Mouse (Mus musculus): ENCODE measurements around the gene D430041D05Rik.

D430041D05Rik gene

GRCm38 (mm10) chr2:104398651-104399290 lies 12.0 kb downstream of the D430041D05Rik start:
- H3K36me3 ChIP-seq (ENCODE audit: insufficient read depth, low read length) = no peaks in the 10 kb centered on the region

GRCm38 (mm10) chr2:104395961-104396360 lies 14.9 kb downstream of the D430041D05Rik start:
- TF ChIP-seq POU5F1 (IDR thresholded peaks at IDR 0.05; ENCODE audit: borderline replicate concordance, low read length) = no peak
- TF ChIP-seq CTCF (conservative IDR thresholded peaks at IDR 0.05; ENCODE audit: low read length) = no peak
- TF ChIP-seq NANOG (IDR thresholded peaks at IDR 0.05; ENCODE audit: borderline replicate concordance, low read length) = no peak
- Histone ChIP-seq H3K4me1 (replicated peaks; ENCODE audit: low read depth, low read length) (peaks cover 15% of the 10 kb centered on the region), H3K9me3 (ENCODE audit: low read length) (peaks cover 2% of the 10 kb centered on the region; the same call in 1 of the 2 replicates), H3K4me3 (replicated peaks; ENCODE audit: low read length) (no peak overlapping the region), H3K36me3 (ENCODE audit: insufficient read depth, low read length) (no peaks in the 10 kb centered on the region), H3K27me3 (ENCODE audit: insufficient read depth, low read length) (no peaks in the 10 kb centered on the region)

More at GRCm38 (mm10) chr2:104398651-104399290, 12.0 kb downstream of the D430041D05Rik start:
- peaks cover 14% of the 10 kb centered on the region for H3K4me1 ChIP-seq (replicated peaks; ENCODE audit: low read depth, low read length)
- no peak for TF ChIP-seq POU5F1 (IDR thresholded peaks at IDR 0.05; ENCODE audit: borderline replicate concordance, low read length)
- TF ChIP-seq CTCF (conservative IDR thresholded peaks at IDR 0.05; ENCODE audit: low read length) = no peak
- TF ChIP-seq NANOG (IDR thresholded peaks at IDR 0.05; ENCODE audit: borderline replicate concordance, low read length) = no peak
- no peaks in the 10 kb centered on the region for H3K27me3 ChIP-seq (ENCODE audit: insufficient read depth, low read length)
- H3K4me3 ChIP-seq (replicated peaks; ENCODE audit: low read length) = no peak overlapping the region
- peaks cover 2% of the 10 kb centered on the region; the same call in 1 of the 2 replicates for H3K9me3 ChIP-seq (ENCODE audit: low read length)

- TF ChIP-seq CTCF (conservative IDR thresholded peaks at IDR 0.05; ENCODE audit: low read length) = no peak
- no peak for TF ChIP-seq NANOG (IDR thresholded peaks at IDR 0.05; ENCODE audit: borderline replicate concordance, low read length)
- no peak for TF ChIP-seq POU5F1 (IDR thresholded peaks at IDR 0.05; ENCODE audit: borderline replicate concordance, low read length)
- Histone ChIP-seq H3K9me3 (ENCODE audit: low read length) (peaks cover under 1% of the 10 kb centered on the region; the same call in 1 of the 2 replicates), H3K27me3 (ENCODE audit: insufficient read depth, low read length) (no peaks in the 10 kb centered on the region), H3K36me3 (ENCODE audit: insufficient read depth, low read length) (no peaks in the 10 kb centered on the region), H3K4me1 (replicated peaks; ENCODE audit: low read depth, low read length) (peaks cover 15% of the 10 kb centered on the region), H3K4me3 (replicated peaks; ENCODE audit: low read length) (no peak overlapping the region)
These were observed 16.0 kb downstream of the D430041D05Rik start for GRCm38 (mm10) chr2:104394769-104395168.

GRCm38 (mm10) chr2:104392700-104393312 lies 18.0 kb downstream of the D430041D05Rik start:
- no peaks in the 10 kb centered on the region for H3K9me3 ChIP-seq (ENCODE audit: low read length)
- no peaks in the 10 kb centered on the region for H3K36me3 ChIP-seq (ENCODE audit: insufficient read depth, low read length)
- peaks cover 23% of the 10 kb centered on the region for H3K4me1 ChIP-seq (replicated peaks; ENCODE audit: low read depth, low read length)
- H3K27me3 ChIP-seq (ENCODE audit: insufficient read depth, low read length) = no peaks in the 10 kb centered on the region
- TF ChIP-seq CTCF (conservative IDR thresholded peaks at IDR 0.05; ENCODE audit: low read length) = no peak
- no peak for TF ChIP-seq POU5F1 (IDR thresholded peaks at IDR 0.05; ENCODE audit: borderline replicate concordance, low read length)
- no peak for TF ChIP-seq NANOG (IDR thresholded peaks at IDR 0.05; ENCODE audit: borderline replicate concordance, low read length)
- no peak overlapping the region for H3K4me3 ChIP-seq (replicated peaks; ENCODE audit: low read length)

GRCm38 (mm10) chr2:104389231-104389630 lies 21.6 kb downstream of the D430041D05Rik start:
- Histone ChIP-seq H3K27me3 (ENCODE audit: insufficient read depth, low read length) (no peaks in the 10 kb centered on the region), H3K4me3 (replicated peaks; ENCODE audit: low read length) (no peak overlapping the region), H3K9me3 (ENCODE audit: low read length) (no peaks in the 10 kb centered on the region), H3K36me3 (ENCODE audit: insufficient read depth, low read length) (no peaks in the 10 kb centered on the region), H3K4me1 (replicated peaks; ENCODE audit: low read depth, low read length) (peaks cover 14% of the 10 kb centered on the region)
- no peak for TF ChIP-seq CTCF (conservative IDR thresholded peaks at IDR 0.05; ENCODE audit: low read length)
- TF ChIP-seq POU5F1 (IDR thresholded peaks at IDR 0.05; ENCODE audit: borderline replicate concordance, low read length) = no peak
- TF ChIP-seq NANOG (IDR thresholded peaks at IDR 0.05; ENCODE audit: borderline replicate concordance, low read length) = no peak

GRCm38 (mm10) chr2:104385941-104386340 lies 24.9 kb downstream of the D430041D05Rik start:
- Histone ChIP-seq H3K27me3 (ENCODE audit: insufficient read depth, low read length) (peaks cover 3% of the 10 kb centered on the region; the same call in 1 of the 2 replicates), H3K9me3 (ENCODE audit: low read length) (no peaks in the 10 kb centered on the region), H3K4me1 (replicated peaks; ENCODE audit: low read depth, low read length) (peaks cover 8% of the 10 kb centered on the region), H3K4me3 (replicated peaks; ENCODE audit: low read length) (no peak overlapping the region), H3K36me3 (ENCODE audit: insufficient read depth, low read length) (no peaks in the 10 kb centered on the region)
- TF ChIP-seq CTCF (conservative IDR thresholded peaks at IDR 0.05; ENCODE audit: low read length) = no peak
- no peak for TF ChIP-seq POU5F1 (IDR thresholded peaks at IDR 0.05; ENCODE audit: borderline replicate concordance, low read length)
- no peak for TF ChIP-seq NANOG (IDR thresholded peaks at IDR 0.05; ENCODE audit: borderline replicate concordance, low read length)

- H3K36me3 ChIP-seq (ENCODE audit: insufficient read depth, low read length) = no peaks in the 10 kb centered on the region
- peaks cover 3% of the 10 kb centered on the region; the same call in 1 of the 2 replicates for H3K27me3 ChIP-seq (ENCODE audit: insufficient read depth, low read length)
- H3K9me3 ChIP-seq (ENCODE audit: low read length) = no peaks in the 10 kb centered on the region
- TF ChIP-seq NANOG (IDR thresholded peaks at IDR 0.05; ENCODE audit: borderline replicate concordance, low read length) = no peak
- no peak for TF ChIP-seq POU5F1 (IDR thresholded peaks at IDR 0.05; ENCODE audit: borderline replicate concordance, low read length)
- no peak for TF ChIP-seq CTCF (conservative IDR thresholded peaks at IDR 0.05; ENCODE audit: low read length)
- no peak overlapping the region for H3K4me3 ChIP-seq (replicated peaks; ENCODE audit: low read length)
- peaks cover 7% of the 10 kb centered on the region for H3K4me1 ChIP-seq (replicated peaks; ENCODE audit: low read depth, low read length)
These were observed 27.2 kb downstream of the D430041D05Rik start for GRCm38 (mm10) chr2:104383589-104383988.

- TF ChIP-seq NANOG (IDR thresholded peaks at IDR 0.05; ENCODE audit: borderline replicate concordance, low read length) = no peak
- TF ChIP-seq POU5F1 (IDR thresholded peaks at IDR 0.05; ENCODE audit: borderline replicate concordance, low read length) = no peak
- no peak for TF ChIP-seq CTCF (conservative IDR thresholded peaks at IDR 0.05; ENCODE audit: low read length)
- Histone ChIP-seq H3K9me3 (ENCODE audit: low read length) (no peaks in the 10 kb centered on the region), H3K4me1 (replicated peaks; ENCODE audit: low read depth, low read length) (peaks cover 7% of the 10 kb centered on the region), H3K27me3 (ENCODE audit: insufficient read depth, low read length) (peaks cover 3% of the 10 kb centered on the region; the same call in 1 of the 2 replicates), H3K4me3 (replicated peaks; ENCODE audit: low read length) (no peak overlapping the region), H3K36me3 (ENCODE audit: insufficient read depth, low read length) (no peaks in the 10 kb centered on the region)
These were observed 28.0 kb downstream of the D430041D05Rik start for GRCm38 (mm10) chr2:104382813-104383212.
